Mouse (Mus musculus): ENCODE data around the gene Insig1.

Insig1 gene

DNA sequence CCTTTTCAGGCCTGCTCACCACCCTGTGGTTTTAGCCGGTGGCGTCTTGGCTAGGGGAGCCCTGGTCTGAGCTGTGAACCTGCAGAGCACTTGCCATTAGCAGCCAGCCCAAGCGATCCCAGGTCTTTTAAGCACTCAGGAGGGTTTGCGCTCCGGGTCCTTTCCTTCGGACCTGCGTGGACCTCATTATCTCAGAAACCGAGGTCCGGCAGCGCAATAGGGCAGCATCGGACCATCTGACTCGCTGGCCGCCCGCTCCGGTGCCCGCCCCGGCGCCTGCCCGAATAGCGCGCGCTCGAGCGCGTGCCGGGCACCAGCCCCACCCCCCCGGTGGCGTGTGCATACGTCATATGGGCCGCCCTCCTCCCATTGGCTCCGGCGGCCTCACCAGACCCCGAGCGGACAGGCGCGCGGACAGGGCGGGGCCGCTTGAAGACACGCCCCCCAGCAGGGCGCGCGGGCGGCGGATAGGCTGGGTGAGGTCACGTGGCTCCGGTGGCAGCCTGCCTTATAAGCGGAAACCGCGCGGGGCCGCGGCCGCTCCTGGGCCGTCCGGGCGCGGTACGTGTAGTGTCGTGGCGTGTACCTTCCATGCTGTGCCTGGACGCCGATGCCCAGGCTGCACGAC lies at the start of gene Insig1:
Insig1 (plus strand) TSS at position 536 of the 628 bp plus-strand sequence.
- DNase-seq (ENCODE audit: low spot score in 2 of 2), result peak; percentile 98 to 99

DNA sequence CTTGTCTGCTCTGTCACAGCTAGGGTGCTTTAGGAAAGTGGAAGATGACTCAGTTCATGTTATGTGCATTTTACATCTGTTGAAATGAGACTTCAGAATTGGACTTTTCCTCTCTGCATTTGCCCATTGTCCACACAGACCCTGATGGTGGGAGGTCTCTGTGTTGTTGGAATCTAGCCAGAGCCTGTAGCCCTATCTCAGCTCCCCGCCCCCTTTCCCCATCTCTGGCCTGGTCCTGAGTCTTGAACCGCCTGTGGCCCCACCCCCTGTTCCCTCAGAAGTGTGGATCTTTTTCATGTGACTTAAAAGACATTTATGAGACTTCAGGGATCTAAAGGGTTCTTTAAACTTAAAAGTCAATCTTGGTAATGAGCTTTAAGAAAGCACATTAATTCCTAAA lies 47.7 kb upstream of the Insig1 start:
- DNase-seq (ENCODE audit: low spot score in 2 of 2), result no peak

GRCm38 (mm10) chr5:28031577-28032236 lies 39.5 kb upstream of the Insig1 start:
- no peak for DNase-seq (ENCODE audit: low spot score in 2 of 2)

- DNase-seq (ENCODE audit: low spot score in 2 of 2), result no peak
Observed at GRCm38 (mm10) chr5:28032866-28033265, 38.3 kb upstream of the Insig1 start.

DNA sequence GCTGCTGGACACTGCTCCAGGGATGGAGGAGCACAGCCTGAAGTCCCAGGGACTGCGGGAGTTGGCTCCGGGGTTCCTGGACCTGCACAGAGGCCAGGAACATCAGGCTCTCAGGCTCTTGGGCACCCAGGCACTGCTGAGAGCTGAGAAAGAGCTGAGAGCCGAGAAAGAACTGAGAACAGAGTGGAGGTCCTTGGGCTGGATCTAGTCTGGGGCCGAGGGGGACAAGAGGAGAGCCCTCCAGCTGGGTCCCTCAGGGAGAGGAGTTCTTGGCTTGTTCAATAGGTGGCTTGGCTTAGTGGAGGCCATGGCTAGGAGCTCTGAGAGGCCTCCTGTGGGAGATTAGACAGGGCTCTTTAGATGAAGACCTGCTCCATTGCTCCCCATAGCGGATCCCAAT lies 37.9 kb upstream of the Insig1 start:
- no peak for DNase-seq (ENCODE audit: low spot score in 2 of 2)

DNA sequence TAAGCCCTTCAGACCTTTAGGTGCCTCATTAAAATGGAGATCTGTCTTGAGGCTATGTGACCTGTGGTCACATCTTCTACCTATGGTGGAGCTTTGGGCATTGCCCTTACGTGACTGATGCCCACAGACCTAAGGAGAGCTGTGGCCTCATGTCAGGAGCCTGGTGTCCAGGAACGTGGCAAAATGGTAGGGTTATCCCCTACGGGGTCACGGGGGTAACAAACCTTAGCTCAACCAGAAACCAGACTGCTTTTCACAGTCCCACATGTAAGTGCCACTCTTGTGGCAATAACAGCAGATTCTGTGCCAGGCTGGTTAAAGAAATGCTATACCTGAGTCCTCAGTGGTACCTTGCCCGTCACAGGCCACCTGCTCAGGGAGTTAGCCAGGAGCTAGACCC lies 37.3 kb upstream of the Insig1 start:
- no peak for DNase-seq (ENCODE audit: low spot score in 2 of 2)

GRCm38 (mm10) chr5:28036011-28036410 lies 35.2 kb upstream of the Insig1 start:
- no peak for DNase-seq (ENCODE audit: low spot score in 2 of 2)

- no peak for DNase-seq (ENCODE audit: low spot score in 2 of 2)
Observed at GRCm38 (mm10) chr5:28036518-28036917, 34.6 kb upstream of the Insig1 start.

- DNase-seq (ENCODE audit: low spot score in 2 of 2), result no peak
Observed at GRCm38 (mm10) chr5:28037172-28037591, 34.0 kb upstream of the Insig1 start.

DNA sequence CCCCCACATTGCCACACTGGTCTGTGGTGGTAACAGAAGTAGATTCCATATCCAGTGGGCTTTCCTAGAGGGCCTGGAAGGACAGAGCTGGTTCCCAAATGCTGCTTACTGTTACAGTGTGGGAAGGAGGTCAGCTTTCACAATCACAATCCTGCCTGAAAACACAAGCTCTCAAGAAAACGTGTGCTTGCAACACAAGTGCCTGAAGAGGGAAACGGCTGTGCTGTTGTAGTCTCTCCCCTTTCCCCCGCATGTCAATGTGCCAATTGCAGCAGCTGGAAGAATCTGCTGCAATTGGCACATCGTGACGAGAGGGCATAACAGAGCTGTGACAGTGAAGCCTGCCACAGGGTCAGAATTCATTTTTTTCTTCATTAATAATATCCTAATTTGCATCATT lies 33.5 kb upstream of the Insig1 start:
- DNase-seq (ENCODE audit: low spot score in 2 of 2), result no peak

DNA sequence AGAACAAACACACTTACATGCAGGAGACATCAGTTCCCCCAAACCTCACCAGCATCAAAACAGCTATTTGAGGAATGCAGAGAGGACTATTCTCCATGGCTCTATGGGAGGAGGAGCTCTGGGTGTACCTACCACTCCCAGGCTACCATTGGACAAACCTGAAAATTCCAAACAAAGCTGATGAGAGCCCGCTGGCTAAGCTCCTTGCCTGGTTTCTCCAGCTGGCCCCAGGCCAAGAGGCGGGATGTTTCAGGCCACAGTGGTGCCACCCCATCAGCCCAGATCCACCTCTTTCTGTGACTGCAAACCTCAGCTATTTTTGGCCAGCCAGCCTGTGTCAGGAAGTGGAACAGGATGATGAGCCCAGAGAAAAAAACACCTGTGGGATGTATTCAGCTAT lies 33.0 kb upstream of the Insig1 start:
- DNase-seq (ENCODE audit: low spot score in 2 of 2), result no peak

- no peak for DNase-seq (ENCODE audit: low spot score in 2 of 2)
Observed at GRCm38 (mm10) chr5:28039746-28040655, 31.2 kb upstream of the Insig1 start.

DNA sequence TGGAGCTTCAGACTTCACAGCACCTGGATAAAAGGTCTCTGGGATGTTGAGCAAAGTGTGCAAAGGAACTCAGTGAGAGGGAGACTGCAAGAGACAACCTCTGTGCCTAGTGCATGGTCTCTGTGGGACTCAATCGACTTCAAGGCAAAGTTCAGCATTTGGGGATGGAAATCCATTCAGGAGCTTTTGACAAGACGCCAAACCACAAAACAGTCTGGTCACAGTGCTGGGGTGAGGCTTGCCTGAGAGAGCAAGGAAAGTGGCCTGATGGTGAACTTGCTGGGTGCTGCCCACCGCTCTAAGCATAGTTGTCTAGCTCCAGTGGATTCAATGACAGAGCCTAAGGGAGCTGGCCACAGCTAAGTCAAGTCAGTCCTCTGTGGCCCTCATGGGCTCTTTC lies 30.4 kb upstream of the Insig1 start:
- no peak for DNase-seq (ENCODE audit: low spot score in 2 of 2)

DNA sequence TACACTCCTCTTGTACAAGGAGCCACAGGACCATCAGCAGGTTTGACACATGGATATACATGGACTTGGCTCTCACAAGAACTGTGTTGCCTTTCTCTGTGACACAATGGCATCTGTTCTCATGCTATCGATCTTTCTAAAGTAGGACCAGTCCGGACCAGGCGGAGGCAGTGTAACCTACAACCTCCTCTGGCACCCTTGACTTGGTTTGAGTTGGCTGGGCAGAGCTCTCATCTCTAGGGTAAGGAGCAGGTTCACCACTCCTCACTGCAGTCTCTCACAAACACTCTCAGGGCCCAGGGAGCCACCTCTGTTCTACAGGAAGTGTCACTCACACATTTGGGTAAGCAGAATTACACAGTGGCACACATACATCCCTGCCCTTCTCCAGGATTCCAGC lies 29.1 kb upstream of the Insig1 start:
- DNase-seq (ENCODE audit: low spot score in 2 of 2), result no peak

DNA sequence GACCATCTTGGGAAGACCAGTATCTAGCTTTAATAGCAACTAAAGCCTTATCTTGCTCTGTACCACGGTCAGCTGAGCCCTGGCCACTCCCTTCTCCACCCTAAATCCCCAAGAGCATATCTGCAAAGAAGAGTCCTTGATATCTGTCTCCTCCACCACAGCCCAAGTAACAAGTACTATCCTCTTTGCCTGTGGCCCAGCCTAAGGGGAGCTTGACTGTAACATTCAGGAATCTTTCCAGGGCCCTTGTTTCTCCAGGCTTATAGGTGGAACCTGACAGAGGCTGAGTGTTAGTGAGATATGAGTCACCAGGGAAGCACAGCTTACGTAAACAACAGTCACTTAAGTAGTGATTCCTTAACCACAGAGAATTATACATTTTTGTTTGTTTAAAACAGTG lies 28.4 kb upstream of the Insig1 start:
- no peak for DNase-seq (ENCODE audit: low spot score in 2 of 2)

- DNase-seq (ENCODE audit: low spot score in 2 of 2), result no peak
Observed at GRCm38 (mm10) chr5:28043386-28043785, 27.8 kb upstream of the Insig1 start.

GRCm38 (mm10) chr5:28046966-28047365 lies 24.2 kb upstream of the Insig1 start:
- DNase-seq (ENCODE audit: low spot score in 2 of 2), result no peak

GRCm38 (mm10) chr5:28047961-28048360 lies 23.2 kb upstream of the Insig1 start:
- no peak for DNase-seq (ENCODE audit: low spot score in 2 of 2)

DNA sequence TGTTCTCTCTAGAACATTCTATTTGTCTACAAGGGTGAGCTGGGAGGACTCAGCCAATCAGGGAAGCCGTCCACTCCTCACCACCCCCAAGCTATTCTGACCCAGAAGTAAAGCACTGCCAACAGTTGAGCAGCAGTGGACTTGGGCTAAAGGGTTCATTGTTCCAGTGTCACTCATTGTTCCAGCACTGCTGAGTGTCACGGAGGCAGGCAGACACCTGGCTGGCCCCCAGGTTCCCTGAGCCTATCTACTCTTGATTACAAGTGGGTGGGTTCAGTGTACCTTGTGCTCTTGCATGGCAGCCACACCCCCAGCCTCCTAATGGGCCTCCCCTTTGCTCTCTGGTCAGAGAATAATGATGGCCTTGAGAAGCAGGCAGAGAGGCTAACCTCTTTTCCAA lies 15.7 kb upstream of the Insig1 start:
- DNase-seq (ENCODE audit: low spot score in 2 of 2), result no peak

- no peak for DNase-seq (ENCODE audit: low spot score in 2 of 2)
Observed at GRCm38 (mm10) chr5:28056877-28057276, 14.3 kb upstream of the Insig1 start.

DNA sequence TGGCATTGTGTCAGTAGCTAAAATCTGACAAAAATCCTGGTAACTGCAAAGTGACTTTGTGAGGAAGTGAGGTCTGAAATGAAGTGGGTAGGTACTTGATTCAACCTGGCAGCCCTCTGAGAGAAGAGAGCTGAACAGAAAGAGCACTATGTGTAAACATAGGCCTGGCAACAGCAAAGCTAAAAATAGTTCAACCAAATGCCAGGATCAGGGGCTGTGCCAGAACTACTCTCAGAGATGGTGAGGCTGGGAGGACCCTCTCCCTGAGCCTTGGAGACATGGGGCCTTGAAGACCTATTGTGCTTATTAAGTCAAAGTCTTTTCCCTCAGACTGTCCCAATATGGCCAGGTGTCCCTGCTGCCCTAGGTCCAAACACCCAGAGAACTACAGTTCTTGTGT lies 10.7 kb upstream of the Insig1 start:
- no peak for DNase-seq (ENCODE audit: low spot score in 2 of 2)

DNA sequence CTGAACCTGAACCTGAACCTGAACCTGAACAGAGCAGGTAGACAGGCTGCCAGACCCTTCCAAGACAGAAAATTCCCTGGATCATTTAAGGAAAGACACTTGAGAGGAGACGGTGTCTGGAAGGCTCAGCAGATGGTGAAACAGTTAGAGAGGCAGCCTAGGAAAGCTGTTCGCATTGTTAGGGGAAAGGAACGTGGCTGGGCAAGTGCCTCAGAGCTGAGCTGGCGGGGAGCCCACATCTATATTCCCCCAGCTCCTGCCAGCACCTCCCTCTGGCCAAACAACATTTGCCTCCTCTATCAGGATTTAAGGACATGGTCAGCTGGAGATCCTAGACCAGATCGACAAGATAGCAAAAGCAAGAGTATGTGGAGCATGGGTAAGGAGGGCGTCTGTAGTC lies 10.2 kb upstream of the Insig1 start:
- no peak for DNase-seq (ENCODE audit: low spot score in 2 of 2)
